Mouse (Mus musculus): ENCODE data around the gene Pacsin2.

GRCm38 (mm10) chr15:83452219-83452760 lies 12.1 kb downstream of the Pacsin2 start:
- TF ChIP-seq CTCF (IDR thresholded peaks at IDR 0.05; ENCODE audit: extremely low read depth, insufficient read length, insufficient replicate concordance, low read depth, low read length) (no peak), POLR2A (IDR thresholded peaks at IDR 0.05; ENCODE audit: low read depth, low read length) (no peak)
